Mouse (Mus musculus): ENCODE data around the gene Tmem125.

- TF ChIP-seq POLR2A (IDR thresholded peaks at IDR 0.05; ENCODE audit: borderline replicate concordance, extremely low read depth, insufficient read depth, insufficient read length, poor library complexity, severe bottlenecking) (no peak), CTCF (IDR thresholded peaks at IDR 0.05; ENCODE audit: borderline replicate concordance, extremely low read depth, insufficient read depth, insufficient read length) (no peak)
Observed at GRCm38 (mm10) chr4:118542510-118543157, 1.2 kb downstream of the Tmem125 start.
